Mouse (Mus musculus) cerebral cortex, adult 2 months (tissue): Measurements from ENCODE around the gene Ldlrap1.

Experiments used
- WGBS: fragments of 180-500 bp; shearing (Covaris S2); methylation state at CpG from one replicate; pipeline ENCODE4 v1.1.7; 2018; 5-methylcytosine and 5-hydroxymethylcytosine counted together

The Ldlrap1 gene

DNA sequence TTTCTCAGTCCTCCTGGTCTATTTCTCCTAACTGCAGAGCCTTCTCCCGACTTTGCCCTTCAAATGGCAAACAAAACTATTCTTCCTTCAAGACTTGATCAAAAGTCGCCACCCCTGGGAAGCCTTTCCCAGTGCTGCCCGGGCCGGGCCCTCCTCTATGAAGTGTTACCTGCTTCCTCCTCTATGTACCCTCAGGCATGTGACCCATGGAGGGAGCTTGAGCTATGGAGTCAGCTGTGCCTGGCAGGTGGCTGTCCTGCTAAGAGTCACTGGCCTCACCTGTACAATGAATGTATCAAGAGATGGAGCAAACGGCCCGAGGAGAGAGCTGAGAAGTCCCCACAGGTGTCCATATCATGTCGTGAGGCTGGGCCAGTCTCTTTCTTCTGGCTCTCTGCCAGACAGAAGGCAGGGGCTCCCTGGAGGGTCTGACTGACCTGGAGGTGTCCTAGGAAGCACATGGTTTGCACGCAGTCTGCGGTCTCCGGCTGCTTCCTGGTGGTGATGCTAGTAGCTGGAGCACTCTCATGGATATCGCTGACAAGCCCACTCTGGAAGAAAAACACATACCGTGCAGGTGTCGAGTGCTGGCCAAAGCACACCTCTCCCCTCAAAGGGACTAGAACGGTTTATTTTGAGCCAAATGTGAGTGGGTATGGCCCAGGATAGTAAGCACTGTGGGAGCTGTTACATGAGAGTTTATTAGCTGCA lies 7.6 kb upstream of the Ldlrap1 start:
- 67% methylated on average over 13 of the region's 14 CpGs for WGBS

DNA sequence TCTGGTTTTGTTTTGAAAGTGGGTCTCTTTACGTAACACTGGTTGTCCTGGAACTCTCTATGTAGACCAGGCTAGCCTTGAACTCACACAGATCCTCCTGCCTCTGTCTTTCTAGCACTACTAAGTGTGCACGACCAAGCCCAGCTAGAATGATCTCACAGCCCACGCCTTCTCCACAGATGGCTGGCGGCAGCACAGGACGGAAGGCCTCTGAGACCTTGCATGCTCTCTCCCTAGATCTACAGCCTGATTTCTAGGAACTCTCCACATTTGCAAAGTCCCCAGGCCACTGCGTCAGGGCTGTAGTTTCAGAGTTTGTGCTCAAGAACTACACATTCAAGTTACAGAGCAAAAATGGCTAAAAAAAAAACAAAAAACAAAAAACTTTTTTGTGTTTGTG lies 6.3 kb upstream of the Ldlrap1 start:
- 91% methylated on average over 6 of the region's 6 CpGs for WGBS

DNA sequence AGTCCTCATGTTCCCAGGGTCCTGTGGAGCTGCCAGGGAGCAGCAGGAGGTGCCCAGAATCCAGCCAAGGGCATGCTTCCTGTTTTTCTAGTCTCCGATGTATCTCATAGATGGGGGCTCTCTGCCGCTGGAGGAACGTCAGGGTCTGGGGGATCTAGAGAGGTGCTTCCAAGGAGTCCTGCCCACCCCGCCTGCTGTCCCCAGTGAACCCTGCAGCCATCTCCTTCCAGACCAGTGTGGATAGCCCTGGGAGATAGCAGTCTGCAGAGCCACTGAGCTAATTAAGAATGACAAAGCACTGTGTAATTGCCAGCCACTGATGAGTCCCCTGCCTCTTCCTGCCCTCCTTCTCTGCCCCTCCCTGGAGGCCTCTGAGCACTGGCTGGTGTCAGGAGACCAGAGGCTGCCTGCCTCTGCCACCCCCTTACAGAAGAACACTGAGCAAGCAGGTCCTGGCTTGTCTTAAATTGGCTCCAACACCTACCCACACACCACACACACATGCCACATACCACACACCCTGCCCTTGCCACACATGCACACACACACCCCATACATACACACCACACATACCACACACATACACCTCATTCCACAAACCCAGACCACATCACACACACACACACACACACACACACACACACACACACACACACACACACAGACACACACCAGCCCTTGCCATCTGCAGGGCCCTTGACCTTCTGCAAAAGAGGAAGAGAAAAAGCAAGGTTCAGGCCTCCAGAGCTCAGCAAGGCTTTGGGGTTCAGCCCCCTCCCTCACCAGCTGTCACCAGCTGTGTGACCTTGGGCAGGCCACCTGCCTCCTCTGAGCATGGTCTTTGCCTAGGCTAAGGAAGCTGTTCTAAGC lies 5.2 kb upstream of the Ldlrap1 start:
- WGBS, result 64% methylated on average over 4 of the region's 4 CpGs

DNA sequence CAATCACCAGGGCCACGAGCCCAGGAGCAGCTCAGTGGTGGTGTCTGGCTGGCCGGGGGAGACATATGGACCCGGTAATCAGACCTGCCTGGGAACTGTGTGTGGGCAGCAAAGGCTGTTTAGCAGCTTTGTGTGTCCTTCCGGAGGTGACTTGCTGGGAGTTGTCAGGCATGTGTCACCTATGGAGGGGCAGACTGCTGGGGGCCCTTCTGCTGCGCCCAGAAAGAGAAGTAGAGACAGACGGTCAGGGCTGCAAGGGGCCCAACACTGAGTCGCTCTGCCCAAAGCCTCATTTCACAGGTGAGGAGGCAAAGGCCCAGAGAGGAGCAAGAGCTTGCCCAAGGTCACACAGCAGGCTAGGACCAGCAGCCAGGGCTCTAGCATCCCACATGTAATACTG lies 2.1 kb upstream of the Ldlrap1 start:
- WGBS, result 96% methylated on average over 7 of the region's 7 CpGs

DNA sequence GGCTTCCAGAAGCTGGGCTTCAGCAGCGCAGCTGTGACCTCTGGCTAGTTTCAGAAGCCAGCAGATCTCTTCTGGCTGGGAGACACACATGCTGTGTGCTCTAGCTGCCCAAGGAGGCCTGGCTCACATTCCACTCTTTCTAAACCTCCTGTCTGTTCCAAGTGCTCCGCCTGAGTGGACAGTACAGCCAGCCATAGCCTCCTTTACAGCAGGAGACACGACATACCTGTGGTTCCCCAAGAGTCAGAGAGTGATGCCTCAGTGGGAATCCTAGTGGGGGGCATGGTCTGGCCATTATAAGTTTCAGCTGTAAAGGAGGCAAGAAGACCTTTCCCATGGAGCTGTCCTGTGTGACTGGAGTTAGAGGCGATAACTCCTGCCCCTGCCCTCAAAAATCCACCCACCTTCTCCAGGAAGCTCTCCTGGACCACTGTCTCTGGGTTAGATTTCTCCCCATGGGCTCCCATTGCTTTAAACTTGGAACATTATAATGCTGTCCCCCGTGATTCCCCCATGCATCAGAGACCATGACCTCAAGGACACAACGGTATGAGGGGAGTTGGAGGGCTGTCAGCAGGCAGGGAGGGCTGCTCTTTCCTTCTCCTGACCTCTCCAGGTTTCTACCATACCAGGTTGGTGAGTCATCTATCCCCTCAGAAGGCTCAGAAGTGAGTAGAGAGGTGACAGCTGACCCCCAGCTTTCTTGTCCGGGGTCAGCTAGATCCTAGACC lies 1.4 kb upstream of the Ldlrap1 start:
- 93% methylated on average over 7 of the region's 7 CpGs for WGBS

DNA sequence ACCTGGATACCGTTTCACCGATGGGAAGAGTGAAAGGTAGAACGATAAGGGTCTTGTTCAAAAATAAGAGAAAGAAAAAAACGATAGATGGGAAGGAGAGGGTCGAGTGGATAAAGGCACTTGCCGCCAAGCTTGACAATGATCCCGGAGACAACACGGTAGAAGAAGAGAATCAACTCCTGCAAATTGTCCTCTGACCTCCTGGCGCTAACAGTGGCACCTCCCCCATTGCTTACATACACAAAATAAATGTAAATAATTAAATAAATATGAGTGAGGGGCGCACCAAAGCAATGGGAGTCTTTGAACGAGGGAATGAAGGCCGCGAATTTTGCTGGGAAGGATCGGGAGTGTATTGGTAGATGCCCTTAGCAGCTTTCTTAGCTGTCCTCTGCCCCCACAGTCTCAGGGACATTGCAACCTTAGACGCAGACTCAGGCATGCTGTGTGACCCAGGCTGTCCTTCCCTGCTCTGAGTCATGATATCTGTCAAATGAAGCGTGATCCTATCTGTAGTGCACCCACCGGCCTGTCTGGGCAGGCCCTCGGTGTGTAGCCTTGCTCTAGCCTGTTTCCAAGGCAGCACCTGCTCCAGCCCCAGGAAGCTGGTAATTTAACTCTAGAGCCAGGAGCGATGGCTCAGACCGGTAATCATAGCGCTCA lies 533 bp upstream of the Ldlrap1 start:
- WGBS, result 47% methylated on average over 21 of the region's 21 CpGs

DNA sequence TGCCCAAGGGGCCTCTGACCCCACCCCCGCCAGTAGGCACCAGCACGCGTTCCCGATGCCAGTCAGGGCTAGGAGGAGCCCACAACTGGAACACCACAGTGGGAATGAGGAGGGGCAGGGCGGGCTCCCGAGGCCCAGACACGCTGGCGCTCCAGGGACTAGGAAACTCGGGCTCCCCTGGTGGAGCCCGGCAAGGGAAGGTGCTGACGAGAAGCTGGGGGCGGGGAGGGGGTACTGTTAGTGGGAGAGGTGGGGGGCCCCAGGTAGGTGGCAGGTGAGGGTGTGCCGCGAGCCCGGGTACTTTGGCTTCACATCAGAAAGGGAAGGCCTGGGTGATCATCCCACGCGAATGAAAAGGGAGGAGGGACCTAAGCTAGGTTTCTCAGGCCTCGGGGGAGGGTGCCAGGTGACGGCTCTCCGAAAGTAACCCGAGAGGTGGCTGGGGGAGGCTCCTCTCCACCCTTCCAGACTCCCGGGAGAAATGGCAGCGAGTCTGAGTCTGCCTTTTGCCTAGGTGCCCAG lies 859 bp downstream of the Ldlrap1 start:
- 6% methylated on average over 23 of the region's 23 CpGs for WGBS

DNA sequence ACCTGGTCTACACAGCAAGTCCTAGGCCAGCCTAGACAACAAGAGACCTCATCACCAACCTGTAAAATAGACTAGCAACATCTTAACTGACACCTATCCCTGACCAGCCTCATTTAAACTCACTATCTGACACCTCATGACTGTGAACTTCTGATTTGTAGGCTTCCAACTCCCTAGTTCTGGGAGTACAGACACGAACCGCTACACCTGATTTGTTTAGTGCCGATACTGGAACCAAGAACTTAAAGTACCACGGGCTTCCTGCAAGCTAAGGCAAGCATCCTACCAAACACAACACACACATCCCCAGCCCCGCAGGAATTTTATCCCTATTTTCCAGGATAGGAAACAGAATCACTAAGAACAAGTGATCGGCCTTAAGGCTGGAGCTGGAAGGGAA lies 1.5 kb downstream of the Ldlrap1 start:
- WGBS, result 76% methylated on average over 6 of the region's 6 CpGs

DNA sequence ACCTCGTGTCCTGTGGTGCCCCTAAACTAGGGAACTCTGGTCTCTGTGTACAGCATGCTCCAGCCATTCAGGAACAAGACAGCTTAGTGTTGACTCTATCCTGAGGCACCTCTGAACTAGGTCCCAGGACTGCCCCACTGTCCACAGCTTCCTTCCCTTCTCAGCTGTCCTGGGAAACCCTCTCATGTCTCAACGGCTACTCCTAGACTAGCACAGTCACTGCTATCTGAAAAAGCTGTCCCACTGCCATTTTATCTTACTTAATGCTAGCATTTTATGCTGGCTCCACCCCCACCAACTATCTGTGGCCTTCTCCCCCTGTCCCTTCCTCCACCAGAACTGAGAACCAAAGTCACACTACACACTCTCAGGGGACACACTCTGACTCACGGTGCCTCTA lies 3.5 kb downstream of the Ldlrap1 start:
- 76% methylated on average over 3 of the region's 3 CpGs for WGBS

DNA sequence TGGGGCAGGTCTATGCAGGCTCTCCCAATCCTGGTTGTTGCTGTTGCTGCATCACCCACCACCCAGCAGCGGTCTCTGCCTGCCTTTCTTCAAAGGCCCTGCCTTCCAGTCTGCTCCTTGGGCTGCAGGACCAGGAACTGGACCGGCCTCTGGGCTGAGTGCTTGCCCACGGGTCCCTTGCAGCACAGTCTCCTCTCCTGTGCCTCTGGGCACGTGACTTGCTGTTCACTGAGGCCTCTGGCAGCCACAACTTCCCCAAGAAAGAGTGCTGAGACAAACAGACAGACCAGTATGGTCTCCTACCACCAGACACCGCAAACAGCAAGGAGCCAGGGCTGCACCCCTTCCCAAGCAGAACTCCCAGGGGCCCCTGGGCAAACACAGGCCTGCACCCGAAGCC lies 5.5 kb downstream of the Ldlrap1 start:
- WGBS, result 75% methylated on average over 6 of the region's 6 CpGs

DNA sequence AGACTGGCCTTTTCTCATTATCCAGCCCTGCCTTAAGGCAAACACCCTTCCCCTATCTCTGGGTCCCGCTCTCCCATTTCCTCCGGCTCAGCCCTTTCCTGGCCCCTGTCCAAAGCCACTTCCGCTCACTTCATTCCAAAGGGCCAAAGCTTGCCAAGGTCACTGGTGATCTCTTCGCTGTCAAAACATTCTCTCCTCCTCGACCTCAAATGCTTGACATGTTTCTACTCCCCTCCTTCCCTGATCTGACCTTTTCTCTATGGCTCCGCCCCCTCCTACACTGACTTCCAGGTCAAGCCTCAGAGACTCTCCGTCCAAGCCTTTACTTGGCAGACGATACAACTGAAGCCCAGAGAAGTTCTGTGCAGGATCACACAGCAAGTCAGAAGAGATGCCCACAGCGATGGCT lies 7.0 kb downstream of the Ldlrap1 start:
- WGBS, result 44% methylated on average over 9 of the region's 9 CpGs

DNA sequence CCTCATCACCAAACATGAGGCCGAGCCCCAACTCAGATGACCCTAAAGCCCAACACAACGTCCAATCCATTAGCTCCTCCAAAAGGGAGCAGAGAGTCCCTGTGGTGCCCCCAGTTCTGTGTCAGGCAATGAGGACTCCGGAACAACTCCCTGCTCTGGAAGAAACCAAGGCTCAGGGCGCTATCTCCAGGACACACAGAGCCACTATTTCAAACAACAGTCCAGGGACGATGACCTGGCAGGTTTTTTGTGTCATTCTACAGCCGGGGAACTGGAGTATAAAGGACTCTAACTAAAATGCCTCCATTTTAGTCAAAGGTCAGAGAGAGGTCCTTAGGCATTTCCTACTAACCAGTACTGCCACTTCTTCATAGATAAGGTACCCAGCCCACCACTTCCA lies 7.5 kb downstream of the Ldlrap1 start:
- WGBS, result 82% methylated on average over 6 of the region's 6 CpGs

DNA sequence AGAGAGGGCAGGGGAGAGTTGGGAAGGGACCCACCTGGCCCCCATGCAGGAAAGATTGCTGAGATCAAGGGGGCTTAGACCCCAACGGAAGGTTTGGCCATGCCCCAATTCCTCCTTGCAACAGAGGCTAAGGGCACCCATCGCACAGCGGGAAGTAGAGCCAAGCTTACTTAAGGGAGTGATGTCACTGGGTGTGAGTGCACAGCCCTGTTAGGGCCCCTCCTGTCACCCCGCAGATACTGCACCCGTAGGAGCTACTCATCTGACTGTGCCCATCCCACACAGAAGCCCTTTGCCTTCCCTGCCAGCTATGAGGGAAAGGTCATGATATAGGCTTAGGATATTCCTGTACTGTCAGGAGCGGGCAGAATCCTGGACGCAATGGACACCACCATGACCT lies 8.3 kb downstream of the Ldlrap1 start:
- 91% methylated on average over 7 of the region's 7 CpGs for WGBS

DNA sequence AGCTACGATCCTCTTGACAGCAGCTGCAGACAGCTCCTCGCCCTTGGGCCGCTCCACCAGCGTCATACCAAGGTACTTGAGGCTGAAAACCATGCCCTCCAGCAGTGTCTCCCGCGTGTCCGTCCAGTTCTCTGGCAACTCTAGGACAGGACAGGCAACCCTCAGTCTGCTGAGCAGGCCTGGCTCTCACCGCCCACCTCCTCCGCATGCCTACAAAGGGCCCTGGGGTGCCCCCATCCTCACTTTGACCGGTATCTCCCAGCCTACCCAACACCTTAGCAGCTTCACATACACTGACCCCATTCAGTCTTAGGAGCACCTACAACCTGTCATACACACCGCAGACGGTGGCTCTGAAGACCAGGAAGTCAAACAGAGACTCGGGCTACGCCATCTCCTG lies 8.9 kb downstream of the Ldlrap1 start:
- WGBS, result 96% methylated on average over 14 of the region's 14 CpGs

DNA sequence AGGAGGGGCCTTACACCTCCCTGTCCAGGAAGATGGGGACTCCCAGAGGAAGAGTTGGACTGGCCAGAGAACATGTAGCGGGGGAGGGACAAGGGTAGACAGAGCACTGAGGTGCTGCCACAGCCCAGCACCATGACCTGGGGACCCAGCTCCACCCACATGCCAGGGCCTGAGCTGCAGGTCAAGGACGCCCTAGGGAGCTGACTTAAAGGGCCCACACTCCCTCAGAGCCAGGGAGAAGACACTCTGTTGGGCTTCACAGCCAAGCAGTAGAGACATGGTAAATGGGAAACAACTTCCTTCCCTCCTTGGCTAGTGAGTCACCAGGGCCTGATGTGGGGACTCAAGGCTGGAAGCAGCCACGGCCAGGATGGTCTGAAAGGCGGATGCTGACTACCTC lies 9.5 kb downstream of the Ldlrap1 start:
- 81% methylated on average over 4 of the region's 4 CpGs for WGBS

DNA sequence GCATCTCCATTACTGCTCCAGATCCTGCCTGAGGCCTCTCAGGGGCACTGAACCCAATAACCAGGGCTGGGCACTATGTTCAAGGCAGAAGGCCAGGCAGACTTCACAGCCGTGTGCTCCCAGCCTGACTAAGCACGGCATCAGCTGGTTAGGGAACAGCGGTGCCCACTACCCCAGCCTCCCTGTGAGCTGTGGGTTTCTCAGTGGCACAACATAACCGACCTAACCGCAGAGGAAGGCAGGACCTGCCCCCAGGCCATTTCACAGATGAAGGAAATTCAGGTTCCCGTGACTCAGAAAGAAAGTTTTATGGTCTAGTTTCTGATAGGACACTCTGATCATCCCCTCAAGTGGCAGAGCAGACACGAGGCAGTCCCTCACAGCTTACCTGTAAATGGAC lies 10.9 kb downstream of the Ldlrap1 start:
- 90% methylated on average over 7 of the region's 7 CpGs for WGBS

DNA sequence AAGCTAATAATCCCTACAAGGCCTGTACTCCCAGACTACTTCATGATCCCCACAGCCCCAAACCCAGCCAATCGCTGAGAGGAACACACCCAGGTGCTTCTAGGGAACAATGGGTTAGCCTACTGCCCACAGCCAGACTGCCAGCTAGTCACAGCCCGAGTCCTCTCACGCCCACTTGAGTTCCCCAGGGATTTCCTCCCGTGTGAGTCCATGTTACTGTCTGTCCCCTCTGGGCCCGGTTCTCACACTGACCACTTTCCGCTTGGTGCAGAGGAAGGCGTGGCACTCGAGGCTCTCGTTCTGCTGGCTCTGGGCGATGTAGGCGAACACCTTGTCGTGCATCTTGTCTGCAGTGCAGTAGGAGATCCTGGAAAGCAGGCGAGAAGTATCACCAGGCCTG lies 12.9 kb downstream of the Ldlrap1 start:
- WGBS, result 69% methylated on average over 13 of the region's 13 CpGs

DNA sequence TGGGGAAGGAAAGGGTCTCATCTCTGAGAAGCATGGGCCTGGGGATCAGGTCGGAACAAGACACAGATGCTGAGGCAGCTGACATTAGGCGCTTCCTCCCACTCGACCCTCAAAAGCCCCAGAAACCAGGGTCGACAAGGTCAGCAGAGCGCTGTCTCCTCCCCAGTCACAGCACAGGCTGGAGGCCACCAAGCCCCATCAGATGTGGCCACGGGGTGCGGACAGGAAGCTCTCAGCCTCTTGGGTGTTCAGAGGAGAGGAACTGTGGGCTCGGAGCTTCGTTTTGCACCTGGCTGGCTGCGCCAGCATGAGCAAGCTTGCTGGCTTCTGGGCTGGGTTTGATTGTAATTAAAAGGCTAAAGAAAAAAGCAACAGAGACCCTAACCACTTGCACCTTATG lies 13.5 kb downstream of the Ldlrap1 start:
- 67% methylated on average over 10 of the region's 10 CpGs for WGBS

DNA sequence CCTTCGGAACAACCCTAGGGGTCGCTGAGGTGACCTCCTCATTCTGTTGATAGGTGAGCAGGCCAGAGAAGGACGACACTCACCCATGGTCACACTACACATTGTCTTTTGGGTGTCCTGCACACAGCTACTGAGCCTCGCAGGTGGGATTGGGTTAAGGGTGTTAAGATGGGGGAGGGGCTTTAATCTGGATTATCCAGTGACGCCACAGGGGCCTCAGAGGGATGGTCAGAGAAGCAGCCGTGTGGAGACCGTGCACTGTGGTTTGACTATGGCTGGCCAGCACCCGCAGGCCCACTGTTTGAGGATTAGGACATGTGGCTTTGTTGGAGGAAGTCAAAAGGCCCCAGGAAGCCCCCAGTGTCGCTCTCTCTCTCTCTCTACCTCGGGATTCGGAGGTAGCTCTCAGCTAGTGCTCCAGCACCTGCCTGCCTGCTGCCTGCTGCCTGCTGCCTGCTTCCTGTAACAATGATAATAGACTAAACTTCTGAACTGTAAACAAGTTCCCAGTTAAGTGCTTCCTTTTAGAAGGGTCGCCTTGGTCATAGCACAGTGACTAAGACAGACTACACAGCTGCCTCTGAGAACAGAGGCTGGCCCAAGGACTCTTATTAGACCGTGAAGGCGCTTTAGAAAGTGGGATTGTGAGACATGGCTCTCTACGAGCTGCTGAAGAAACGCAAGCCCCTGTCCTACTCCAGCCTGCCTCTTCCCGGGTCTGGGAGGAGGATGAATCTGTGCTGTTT lies 14.1 kb downstream of the Ldlrap1 start:
- WGBS, result 66% methylated on average over 17 of the region's 17 CpGs

DNA sequence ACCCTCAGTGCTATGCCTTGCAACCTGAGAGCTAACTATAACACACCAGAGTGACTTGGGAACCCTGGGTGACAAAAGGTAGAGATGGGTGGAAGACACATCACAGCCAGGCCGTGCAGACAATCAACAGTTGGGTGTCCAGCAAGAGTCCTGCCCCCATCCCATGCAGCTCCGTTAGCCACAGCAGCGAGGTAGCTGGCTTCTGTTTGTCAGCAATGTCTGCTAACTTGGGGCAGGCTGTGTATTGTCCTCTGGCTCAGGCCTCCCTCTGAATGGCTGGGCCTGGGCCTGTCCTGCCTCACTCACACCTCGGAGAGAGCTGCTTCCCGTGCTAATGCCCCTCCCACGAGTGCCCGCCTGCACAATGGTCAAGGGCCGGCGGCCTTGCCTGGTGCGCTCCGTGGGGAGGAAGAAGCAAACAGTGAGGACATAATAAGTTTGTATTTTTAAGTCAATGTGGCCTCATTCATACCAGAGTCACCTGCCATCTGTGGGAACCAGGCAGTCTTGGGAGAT lies 14.9 kb downstream of the Ldlrap1 start:
- WGBS, result 63% methylated on average over 11 of the region's 11 CpGs
